Mouse (Mus musculus): ENCODE measurements around the gene Gper1.
"Not testable (repeated sequence)": the region's sequence is repeated elsewhere in the genome, so short reads cannot be mapped to it uniquely, and the experiment has no call there.

Gper1 gene

DNA sequence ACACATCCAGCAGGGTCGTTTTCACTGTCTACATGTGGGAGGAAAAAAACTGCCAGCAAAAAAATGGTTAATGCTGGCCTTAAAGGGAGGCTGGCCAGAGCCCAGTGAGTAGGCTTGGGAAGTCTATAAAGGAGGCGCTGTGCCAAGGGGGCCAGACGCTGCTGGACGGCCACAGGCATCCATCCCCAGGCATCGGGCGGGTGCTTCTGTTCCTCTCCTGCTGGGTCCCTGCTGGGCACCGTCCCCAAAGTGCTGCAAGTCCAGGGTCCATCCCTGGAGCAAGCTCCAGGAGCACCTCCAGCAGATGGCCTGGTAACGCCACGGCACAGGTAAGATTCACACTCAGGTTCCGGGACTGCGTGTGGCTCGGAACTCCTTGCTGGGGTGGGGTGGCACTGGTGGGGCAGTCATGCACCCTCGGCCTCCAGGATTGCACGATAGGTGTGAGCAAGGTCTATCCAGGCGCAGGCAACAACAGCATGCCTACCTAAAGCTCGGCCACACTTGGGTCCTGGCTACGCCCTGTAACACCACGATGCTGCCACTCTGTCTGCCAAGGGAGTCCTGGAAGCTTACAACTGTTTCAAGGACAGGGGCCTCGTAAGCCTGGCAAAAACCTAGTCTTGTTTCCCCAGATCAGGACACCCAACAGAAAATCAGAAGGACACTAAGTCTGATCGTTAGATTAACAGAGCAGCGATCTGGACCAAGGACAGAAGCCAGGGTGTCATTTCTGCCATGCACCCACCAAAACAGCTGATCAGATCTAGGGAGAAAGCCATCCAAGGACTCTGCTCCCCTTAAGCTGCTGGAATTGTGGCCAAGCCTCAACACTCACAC lies at the start of gene Gper1:
Gper1 (plus strand) TSS at position 126 of the 840 bp plus-strand sequence.
- peak; percentile 76 for DNase-seq

DNA sequence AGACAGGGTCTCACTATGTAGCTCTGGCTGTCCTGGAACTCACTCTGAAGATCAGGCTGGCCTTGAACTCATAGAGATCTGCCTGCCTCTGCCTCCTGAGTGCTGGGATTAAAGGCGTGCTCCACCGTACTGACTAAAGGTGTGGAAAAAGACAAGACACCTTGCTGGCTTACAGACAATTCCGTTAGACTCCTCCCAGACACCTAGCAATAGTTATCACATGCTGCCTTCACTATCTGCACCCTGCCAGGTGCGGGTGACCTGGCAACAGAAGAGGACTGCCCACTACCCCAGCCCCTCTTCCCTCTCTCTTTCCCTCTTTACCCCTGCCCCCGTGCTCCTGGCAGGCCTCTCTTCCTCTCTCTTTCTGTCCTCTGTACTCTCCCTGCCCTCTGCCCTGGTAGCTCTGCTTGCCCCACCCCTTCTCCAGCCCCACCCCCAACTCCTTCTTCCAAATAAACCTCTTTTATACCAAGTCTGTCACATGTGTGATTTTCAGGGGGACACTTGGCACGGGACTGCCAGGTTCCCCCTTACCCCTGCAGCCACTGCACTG lies 49.0 kb upstream of the Gper1 start:
- no peak for DNase-seq

DNA sequence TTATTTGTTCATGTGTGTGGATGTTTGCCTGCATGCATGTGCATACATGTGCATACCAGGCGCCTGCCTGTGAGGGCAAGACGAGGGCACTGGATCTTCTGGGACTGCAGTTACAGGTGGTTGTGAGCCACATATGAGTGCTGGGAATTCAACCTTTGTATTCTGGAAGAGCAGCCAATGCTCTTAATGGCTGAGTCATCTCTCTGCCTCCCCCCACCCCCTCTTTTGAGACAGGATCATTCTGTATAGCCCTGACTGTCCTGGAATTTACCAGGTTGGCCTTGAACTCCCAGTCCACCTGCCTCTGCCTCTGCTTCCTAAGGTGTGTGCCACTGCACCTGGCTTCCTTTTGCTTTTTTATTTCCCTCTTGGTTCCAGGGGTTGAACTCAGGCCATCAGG lies 48.1 kb upstream of the Gper1 start:
- DNase-seq = no peak

DNA sequence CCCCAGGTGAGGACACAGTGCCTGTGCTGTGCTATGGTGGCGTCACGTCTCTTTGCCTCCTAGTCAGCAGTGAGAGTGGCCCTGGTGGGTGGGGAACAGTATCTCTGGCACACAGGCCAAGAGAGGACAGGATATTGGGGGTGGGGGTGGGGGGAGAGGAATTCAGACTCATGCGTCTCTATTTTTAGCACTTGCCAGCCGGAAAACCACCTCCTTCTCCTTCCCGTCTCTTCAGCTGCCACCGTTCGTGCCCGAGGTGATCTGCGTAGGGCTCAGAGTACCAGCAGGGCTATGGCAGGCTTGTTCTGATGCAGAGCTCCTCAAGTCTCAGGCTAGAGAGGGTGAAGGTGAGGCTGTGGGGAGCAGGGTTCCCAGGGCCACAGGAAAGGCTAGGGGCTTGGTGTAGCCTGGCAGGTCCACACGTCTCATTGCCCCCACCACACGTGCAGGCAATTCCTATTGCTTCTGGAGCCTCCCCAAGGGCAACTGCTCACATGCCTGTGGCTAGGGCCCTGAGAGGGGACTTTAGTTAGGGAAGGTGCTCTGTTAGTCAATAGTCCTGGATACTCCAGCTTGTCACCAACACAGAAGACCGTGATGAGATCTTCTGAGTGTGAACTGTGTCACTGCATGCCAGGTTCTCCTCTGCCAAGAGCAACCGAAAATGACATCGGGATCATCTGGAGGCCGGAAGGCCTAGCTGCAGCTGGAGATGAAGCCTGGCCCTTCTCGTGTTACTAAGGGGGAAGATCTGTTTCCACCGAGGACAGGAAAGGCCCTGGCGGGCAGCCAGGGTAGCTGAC lies 45.3 kb upstream of the Gper1 start, which contains the start of gene Gpr146:
Gpr146 (plus strand) TSS at position 230 of the 803 bp plus-strand sequence.
- DNase-seq = no peak

DNA sequence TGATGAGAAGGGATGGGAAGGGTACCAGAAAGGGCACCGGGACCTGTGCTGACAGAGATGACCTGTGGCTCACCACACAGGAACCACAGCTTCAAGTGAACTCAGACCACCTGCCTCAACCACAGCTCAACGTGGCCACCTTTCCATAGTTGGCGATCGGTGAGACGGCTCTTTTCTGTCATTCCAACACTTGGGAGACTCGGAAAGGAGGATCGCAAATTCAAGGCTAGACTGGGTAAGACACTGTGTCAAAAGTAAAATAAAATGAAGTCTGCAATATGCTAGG lies 44.7 kb upstream of the Gper1 start:
- DNase-seq = no peak

DNA sequence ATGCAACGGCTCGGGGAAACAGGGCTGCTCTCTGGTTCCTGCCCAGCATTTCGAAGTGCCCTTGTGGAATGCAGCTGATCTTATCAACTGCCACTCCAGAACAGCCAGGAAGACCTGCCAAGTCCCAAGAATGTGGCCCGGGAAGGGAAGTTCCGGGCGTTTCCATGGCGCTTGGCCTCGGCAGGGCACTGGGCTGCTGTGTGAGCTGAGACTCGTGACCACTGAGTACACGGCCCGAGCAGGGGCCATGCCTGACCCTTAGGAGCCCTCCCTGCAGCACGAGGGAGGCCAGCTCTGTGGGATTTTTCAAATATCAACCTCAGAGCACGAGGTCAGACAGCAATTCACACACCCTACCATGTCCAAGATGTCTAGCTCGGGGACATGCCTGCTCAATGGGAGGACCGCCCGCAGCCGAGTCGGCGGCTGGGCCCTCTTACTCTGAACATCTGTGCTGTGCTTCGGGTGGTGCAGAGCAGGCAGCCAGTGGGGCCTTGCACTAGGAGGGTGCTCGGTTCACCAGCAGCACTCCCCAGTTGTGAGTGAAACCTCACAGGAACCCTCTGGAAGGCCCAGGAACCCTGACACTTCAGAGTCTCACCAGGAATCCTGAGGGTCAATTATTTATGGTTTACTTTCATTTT lies 43.8 kb upstream of the Gper1 start:
- peak; percentile 52 for DNase-seq

DNA sequence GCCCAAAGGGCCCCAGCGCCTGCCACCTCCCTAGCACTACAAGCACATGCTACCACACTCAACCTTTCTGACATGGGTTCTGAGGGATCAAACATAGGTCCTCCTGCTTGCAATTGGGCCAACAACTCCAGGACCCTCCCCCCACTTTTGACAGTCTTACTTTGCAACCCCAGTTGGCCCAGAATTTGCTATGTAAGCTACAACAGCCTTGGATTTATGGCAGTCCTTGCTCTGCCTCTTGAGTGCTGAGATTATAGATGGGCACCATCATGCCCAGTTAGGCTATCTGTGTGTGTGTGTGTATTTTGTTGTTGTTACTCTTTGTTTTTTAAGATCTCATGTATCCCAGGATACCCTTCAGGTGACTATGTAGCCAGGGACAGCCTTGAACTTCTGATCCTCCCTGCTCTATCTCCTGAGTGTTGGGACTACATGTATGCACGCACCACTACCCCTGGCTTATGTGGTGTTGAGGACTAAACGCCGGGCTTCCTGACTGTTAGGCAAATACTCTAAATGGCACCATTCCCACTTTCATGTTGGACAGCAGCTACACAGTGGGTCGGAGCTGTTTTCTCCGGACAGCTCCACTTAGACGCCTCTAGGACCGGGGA lies 43.1 kb upstream of the Gper1 start:
- no peak for DNase-seq

DNA sequence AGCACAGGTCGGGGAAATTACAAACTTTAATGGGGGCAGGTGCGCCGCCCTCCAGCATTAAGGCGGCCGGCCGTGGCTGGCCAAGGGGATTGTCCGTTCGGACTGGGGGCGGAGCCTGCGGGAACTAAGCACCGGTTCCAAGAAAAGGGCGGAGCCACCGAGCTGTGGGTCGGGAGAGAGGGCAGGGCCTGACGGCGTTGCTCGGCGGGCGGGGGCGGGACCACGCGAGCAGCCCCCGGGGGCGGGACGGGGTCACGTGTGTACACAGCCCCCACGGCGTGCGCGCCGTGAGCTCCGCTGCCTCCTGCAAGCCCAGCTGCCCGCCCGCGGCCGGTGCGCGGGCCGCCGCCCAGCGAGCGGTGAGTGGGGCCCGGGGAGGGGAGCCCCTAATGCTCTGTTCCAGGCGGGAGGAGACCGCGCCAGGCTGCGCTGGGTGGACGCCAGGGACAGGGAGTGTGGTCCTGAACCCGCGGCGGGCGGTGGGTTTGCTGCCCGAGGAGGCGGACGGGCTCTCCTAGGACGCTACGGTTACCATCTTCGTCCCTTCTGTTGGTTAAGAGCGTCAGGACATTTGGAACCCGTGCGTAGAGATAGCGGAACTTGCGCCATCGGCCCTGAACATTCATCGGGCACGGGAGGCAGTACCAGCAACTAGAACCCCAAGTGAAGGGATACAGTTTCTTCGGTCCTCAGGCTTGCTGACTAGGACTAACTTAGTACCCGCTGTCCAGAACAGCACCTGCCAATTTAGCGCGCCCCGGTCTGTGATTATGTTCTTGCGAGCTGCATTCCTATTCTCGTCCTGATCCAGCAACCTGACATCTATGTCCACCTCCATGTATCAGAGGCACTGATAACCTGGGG lies 42.3 kb upstream of the Gper1 start:
- peak; percentile 93 for DNase-seq

DNA sequence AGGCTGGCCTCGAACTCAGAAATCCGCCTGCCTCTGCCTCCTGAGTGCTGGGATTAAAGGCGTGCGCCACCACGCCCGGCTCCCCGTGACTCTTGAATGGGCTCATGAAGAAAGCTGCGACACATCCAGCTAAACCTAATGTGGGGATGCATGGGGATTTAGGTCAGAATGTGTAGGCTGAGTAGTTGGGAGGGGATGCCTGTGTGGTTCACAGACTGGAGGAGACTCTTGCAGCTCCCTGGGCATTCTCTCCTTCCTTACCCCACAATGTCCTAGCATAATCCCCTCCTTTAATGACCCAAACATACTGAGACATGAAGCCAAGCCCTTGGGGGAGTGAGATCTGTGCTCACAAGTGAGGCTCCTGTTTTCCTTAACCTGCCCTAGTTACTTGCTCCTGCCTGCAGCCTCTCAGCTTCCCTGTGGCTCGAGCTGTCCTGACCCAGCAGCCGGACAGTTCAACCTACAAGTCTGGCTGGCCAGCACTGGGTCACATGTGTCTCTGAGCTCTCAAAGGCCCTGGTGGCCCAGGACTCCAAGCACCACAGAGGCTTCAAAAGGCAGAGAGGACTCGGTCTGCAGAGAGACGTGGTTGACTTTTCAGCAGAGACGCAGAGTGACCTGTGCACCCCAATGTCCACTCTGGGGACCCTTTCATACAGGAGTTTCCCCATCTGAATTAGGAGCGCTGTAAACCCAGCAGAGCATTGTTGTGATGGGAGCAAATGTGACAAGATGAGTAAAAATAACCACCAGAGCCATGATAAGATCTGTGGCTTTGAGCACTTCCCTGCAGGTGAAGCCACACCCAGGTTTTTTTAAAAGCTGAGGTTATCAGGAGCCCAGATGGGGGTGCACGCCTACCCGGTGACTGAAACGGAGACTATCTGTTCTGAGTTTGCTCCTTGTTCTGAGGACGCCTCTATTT lies 41.1 kb upstream of the Gper1 start:
- DNase-seq = no peak

DNA sequence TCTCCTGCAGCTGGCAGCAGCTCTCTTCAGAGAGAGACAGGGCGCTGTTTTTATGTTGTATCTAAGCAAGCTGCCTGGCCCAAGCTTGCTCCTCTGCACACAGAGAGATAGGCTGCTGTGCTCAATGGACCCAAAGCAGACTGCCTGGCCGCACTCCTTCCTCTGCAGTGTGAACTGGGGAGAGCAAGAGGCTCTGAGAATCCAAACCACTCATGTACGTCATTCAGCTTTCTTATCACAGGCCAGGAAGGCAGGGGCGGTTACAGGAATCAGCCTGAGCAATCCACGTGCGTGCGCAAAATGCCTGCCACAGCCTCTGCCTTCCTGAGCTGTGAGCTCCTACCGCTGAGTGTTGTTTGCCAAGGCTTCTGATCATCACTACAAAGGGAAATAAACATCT lies 40.2 kb upstream of the Gper1 start:
- DNase-seq = no peak

DNA sequence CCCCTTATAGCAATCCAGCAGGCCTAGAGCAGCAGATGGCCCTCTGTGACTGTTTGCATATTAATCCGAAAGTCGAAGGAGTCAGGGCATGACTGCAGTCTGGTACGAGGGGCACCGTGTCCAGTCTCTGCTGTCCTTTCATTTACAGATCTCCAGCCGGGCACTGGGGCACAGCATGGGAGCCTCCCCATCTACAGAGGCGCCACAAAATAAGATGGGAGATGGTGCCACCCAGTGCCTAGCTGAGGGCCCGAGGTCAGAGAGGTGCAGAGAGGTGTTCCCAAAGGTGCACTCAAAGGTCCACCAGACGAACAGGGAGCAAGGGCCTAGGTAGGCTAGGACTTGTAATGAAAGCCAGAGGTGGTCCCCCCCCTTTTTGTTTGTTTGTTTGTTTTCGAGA lies 39.7 kb upstream of the Gper1 start:
- no peak for DNase-seq

DNA sequence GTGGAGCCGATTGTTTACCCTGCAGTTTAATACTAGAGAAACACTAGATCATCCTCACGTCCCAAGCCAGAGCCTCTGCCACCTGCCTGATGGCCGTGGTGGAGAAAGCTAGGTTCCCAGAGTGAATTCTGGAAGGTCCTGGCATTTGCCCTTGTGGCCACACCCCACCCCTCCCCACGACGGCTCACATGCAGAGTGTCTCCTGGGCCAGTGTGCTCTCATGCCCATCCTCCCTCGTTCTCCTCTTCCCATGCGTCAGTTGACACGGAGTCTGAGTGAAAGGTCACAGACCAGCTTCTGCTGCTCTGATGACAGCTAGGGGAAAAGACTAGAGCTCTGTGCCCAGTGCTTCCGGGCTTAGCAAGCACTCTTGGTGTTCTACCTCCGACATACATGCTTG lies 38.4 kb upstream of the Gper1 start:
- DNase-seq = no peak

DNA sequence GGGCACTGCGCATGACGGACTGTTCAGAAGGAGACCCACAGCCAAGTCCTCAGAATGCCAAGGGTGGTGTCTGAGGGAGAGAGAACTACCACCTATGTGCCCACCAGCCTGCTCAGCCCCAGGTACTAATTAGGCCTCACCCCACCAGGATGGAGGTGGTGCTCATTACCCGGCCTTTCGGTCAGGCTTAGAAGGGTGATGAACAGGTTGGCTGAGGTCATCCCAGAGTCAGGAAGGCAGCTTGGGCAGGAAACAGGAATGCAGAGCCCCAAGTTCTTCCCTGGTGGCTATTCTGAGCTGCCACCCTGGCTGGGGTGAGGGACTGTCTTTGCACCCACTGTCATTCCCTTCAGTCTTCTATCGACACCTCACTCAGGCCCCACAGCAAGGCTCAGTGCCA lies 36.9 kb upstream of the Gper1 start:
- DNase-seq = no peak

DNA sequence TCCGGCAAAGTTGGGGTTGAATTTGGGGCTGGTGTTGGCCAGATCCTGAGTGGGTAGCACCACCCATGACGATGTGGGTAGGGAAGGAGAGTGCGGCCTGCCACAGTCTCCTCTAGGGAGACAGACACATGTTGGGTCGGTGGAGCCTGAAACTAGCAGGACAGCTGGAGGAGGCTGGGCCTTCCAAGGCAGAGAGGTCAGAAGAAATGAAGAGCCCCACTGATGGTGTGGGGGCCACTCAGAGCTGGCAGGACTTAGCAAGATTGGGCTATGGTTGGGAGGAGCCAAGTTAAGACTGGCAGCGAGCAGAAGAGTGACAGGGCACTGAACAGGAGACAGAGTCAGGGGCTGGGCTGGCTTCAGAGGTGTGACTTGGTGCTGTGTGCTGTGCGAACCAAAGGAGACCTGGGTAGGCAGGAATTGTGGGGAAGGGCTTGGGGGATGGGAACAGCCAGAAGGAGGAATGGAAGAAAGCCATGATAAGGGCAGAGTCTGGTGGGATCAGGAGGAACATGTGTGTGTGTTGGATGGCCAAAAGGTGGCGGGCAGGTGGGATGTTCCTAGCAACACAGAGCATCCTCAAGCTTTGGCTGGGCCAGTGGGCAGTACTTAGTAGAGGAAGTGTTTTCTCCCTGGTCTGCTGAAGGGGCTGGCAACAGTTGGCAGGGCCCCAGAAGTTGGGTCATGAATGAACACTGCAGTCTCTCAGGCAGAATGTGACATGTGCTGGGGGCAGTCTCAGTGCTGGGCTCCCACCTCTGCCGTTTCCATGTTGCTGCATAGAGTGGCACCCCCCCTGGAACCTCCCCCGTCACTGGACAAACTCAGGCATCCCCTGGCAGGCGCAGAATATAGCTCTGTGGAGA lies 35.4 kb upstream of the Gper1 start:
- DNase-seq = no peak

DNA sequence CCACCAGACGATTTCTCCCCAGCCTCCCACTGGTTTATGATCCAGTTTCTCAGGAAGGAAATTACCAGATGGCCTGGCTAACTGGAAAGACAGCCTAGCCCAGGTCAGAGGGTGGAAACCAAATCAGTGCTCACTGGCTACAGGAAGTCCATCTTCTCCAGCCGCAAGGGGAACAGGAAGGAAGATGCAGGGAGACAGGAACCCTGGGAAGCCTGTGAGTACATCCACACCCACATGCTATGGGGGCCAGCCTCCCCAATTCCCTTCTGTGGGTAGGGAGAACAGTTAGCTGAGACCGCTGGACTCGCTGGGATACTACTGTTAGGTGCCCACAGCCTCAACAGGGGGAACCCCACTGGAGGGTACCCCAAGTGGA lies 34.8 kb upstream of the Gper1 start:
- no peak for DNase-seq

DNA sequence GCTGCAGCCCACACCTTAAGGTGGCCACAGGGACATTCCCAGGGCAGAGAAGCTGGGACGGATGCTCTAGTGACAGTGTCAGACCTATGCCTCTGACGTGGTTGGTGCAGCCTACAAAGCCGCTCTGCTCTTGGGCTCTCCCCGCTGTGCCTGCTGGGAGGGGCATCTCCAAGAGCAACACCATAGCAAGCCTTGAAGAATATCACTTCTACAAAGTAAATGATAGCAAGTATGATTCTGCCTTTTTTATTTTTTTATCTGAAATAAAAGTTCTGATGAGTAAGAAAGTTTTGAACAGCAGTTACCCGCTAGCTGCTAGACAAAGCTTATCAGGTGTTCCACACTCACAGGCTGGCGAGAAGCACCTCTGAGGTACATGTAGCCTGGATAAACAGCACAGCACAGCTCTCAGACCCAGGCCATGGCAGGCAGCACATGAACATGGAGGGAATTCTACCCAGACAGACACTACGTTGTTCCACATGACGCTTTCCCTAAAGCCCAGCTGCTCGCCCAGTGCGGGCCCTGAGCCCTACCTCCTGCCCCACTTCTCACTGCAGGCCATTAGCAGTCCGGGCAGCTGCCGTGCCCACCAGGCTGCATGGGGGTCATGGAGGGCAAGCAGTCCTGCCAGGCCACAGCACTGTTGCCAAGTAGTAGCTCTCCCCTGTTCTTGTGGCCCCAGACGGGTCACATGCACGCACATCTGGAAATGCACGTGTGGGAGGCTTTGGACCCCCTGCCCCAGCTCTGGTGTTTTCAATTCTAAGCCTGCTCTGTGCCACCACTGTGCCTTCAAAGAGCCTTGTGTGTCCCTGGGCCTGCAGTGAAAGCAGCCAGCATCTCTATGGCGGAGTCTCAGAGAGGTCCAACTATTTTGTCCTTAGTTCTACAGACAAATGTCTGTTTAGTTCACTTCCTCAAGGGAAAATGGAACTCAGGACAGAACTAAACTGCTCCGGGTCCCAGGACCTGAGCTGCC lies 34.0 kb upstream of the Gper1 start:
- no peak for DNase-seq

DNA sequence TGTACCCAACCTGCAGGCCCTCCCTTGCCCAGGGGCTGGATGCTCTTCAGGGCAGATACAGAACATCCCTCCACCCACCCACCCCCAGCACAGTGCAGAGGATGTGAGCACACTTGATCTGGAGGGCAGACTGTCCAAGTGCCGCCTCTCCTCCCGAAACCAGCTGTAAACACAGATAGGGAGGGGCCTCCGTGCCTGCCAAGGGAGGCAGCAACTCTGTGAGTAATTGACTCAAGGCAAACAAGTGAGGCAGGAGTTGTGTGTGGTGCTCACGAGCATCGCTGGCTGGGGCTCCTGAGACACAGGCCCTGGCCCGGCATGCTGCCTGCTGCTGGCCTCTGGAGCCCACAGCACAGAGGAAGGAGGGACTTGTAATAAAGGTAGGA lies 33.3 kb upstream of the Gper1 start:
- no peak for DNase-seq

DNA sequence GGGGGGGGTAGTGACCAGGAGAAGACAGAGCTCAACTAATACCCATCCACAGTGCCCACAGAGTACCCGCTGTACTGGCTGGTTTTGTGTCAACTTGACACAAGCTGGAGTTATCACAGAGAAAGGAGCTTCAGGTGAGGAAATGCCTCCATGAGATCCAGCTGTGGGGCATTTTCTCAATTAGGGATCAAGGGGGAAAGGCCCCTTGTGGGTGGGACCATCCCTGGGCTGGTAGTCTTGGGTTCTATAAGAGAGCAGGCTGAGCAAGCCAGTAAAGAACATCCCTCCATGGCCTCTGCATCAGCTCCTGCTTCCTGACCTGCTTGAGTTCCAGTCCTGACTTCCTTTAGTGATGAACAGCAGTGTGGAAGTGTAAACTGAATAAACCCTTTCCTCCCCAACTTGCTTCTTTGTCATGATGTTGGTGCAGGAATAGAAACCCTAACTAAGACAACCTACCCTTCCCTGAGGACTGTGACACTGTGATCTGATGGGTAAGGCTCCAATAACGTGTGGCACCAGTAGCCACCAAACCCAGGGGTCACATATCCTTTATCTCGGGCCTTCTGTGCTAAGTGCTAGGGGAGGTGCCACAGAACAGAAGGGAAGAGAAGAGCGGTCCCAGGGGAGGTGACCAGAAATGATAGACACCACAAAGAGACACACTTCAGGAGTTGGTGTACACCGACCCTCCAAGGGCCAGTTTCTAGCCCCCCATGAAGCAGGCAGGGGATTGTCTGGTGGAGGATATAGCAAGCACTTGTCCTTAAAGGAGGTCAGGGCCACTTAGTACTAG lies 32.4 kb upstream of the Gper1 start:
- not testable (repeated sequence) for DNase-seq
